8 mouse cellular contexts compared by ENCODE assay signal in genomic region chr5:21736956-21737585, GRCm38 (mm10). TPM values are rescaled to one million over a fixed set of nuclear protein-coding genes. Genes with fewer than 3 reads are reported as not detected.
DNase-seq lines count a peak whose midpoint lies in the region; ATAC-seq lines count a peak whose summit lies in the region.

Gene Pmpcb (plus strand): TSS chr5:21737141.

- H3K4me2 ChIP-seq in forebrain, embryonic 11.5 days (ENCODE audit: low read depth, low read length, severe bottlenecking) = peak within 1 kb of the TSS; percentile 80
- peak within 1 kb of the TSS; percentile 96 for H3K4me2 ChIP-seq in heart, embryonic 16.5 days (ENCODE audit: low read depth, low read length)
- peak within 1 kb of the TSS; percentile 81 for H3K4me2 ChIP-seq in liver, embryonic 15.5 days
- peak within 1 kb of the TSS; percentile 76 for H3K4me2 ChIP-seq in neural tube, embryonic 12.5 days (replicated peaks)

- peaks cover 8% of the 10 kb centered on the region for H3K4me1 ChIP-seq in forebrain, embryonic 11.5 days (replicated peaks; ENCODE audit: control insufficient read depth, insufficient read depth, low read length)
- H3K4me1 ChIP-seq in heart, embryonic 16.5 days (ENCODE audit: control insufficient read depth, insufficient read depth, low read length) = peaks cover 14% of the 10 kb centered on the region
- peaks cover 20% of the 10 kb centered on the region for H3K4me1 ChIP-seq in liver, embryonic 15.5 days (replicated peaks)
- H3K4me1 ChIP-seq in neural tube, embryonic 12.5 days = peaks cover 22% of the 10 kb centered on the region

- H3K27me3 ChIP-seq in forebrain, embryonic 11.5 days (ENCODE audit: control insufficient read depth, insufficient read depth, low read length) = no peaks in the 10 kb centered on the region
- no peaks in the 10 kb centered on the region for H3K27me3 ChIP-seq in heart, embryonic 16.5 days (ENCODE audit: control insufficient read depth, insufficient read depth, low read length)
- no peaks in the 10 kb centered on the region for H3K27me3 ChIP-seq in liver, embryonic 15.5 days
- no peaks in the 10 kb centered on the region for H3K27me3 ChIP-seq in neural tube, embryonic 12.5 days (replicated peaks)

- H3K4me3 ChIP-seq in forebrain, embryonic 11.5 days (ENCODE audit: low read depth, low read length) = peak within 1 kb of the TSS; percentile 92
- H3K4me3 ChIP-seq in heart, embryonic 16.5 days (ENCODE audit: low read length) = peak within 1 kb of the TSS; percentile 83
- H3K4me3 ChIP-seq in liver, embryonic 15.5 days (replicated peaks) = peak within 1 kb of the TSS; percentile 97
- H3K4me3 ChIP-seq in neural tube, embryonic 12.5 days = peak within 1 kb of the TSS; percentile 92

- peak within 1 kb of the TSS; percentile 80 for H3K9ac ChIP-seq in forebrain, embryonic 11.5 days (ENCODE audit: low read length)
- peak within 1 kb of the TSS; percentile 91 for H3K9ac ChIP-seq in heart, embryonic 16.5 days (ENCODE audit: low read length)
- peak within 1 kb of the TSS; percentile 91 for H3K9ac ChIP-seq in liver, embryonic 15.5 days
- H3K9ac ChIP-seq in neural tube, embryonic 12.5 days = peak within 1 kb of the TSS; percentile 93

- H3K36me3 ChIP-seq in forebrain, embryonic 11.5 days (ENCODE audit: control insufficient read depth, insufficient read depth, low read length) = no peaks in the 10 kb centered on the region; the same call in 1 of the 2 replicates
- H3K36me3 ChIP-seq in heart, embryonic 16.5 days (ENCODE audit: control insufficient read depth, insufficient read depth) = peaks cover 23% of the 10 kb centered on the region
- H3K36me3 ChIP-seq in liver, embryonic 15.5 days (replicated peaks) = peaks cover 27% of the 10 kb centered on the region
- peaks cover 27% of the 10 kb centered on the region for H3K36me3 ChIP-seq in neural tube, embryonic 12.5 days

- no peaks in the 10 kb centered on the region for H3K9me3 ChIP-seq in forebrain, embryonic 11.5 days (ENCODE audit: control insufficient read depth, low read length)
- no peaks in the 10 kb centered on the region for H3K9me3 ChIP-seq in heart, embryonic 16.5 days (replicated peaks; ENCODE audit: control insufficient read depth, low read length)
- H3K9me3 ChIP-seq in liver, embryonic 15.5 days (replicated peaks) = no peaks in the 10 kb centered on the region
- H3K9me3 ChIP-seq in neural tube, embryonic 12.5 days = no peaks in the 10 kb centered on the region

- under 1% methylated on average over 42 of the region's 42 CpGs for WGBS in forebrain, embryonic 11.5 days
- under 1% methylated on average over 42 of the region's 42 CpGs for WGBS in heart, embryonic 16.5 days
- WGBS in liver, embryonic 15.5 days (ENCODE audit: insufficient replicate concordance) = under 1% methylated on average over 42 of the region's 42 CpGs
- WGBS in neural tube, embryonic 12.5 days = under 1% methylated on average over 42 of the region's 42 CpGs

- peak; percentile 60 for ATAC-seq in forebrain, embryonic 11.5 days (replicated peaks; ENCODE audit: low FRiP score)
- ATAC-seq in heart, embryonic 16.5 days (replicated peaks; ENCODE audit: extremely low read depth, insufficient read depth, low FRiP score) = peak; percentile 62
- peak; percentile 79 for ATAC-seq in liver, embryonic 15.5 days (ENCODE audit: insufficient read depth)
- ATAC-seq in neural tube, embryonic 12.5 days (ENCODE audit: low FRiP score, low read depth) = peak; percentile 52

- 0 out of 2 replicates have a peak within 1 kb of the TSS, but pooled peaks have one; percentile 53 for H3K27ac ChIP-seq in forebrain, embryonic 11.5 days (ENCODE audit: low read depth, low read length)
- peak within 1 kb of the TSS; percentile 54; the same call in 1 of the 2 replicates for H3K27ac ChIP-seq in heart, embryonic 16.5 days (ENCODE audit: low read length)
- H3K27ac ChIP-seq in liver, embryonic 15.5 days (replicated peaks) = peak within 1 kb of the TSS; percentile 80
- peak within 1 kb of the TSS; percentile 70 for H3K27ac ChIP-seq in neural tube, embryonic 12.5 days

- peak; percentile 85 to 88 for DNase-seq in CD8-positive naive resting alpha-beta T cell, adult 2 months (ENCODE audit: low read depth in 2 of 2, low spot score in 2 of 2)
- peak; percentile 77 for DNase-seq in c-Kit-positive CD71-negative TER-119-negative erythroid progenitor cells, embryonic 14.5 days (ENCODE audit: low read depth)
- peak; percentile 93 for DNase-seq in forebrain, embryonic 11.5 days (ENCODE audit: low spot score)
- peak; percentile 90 to 92 for DNase-seq in kidney, postnatal 36 days
- DNase-seq in telencephalon, adult 2 months (ENCODE audit: low read depth, low spot score) = peak; percentile 63

RNA-seq across cellular contexts. Expression of gene Pmpcb, which starts in this region (rescaled TPM):
- 98.6 and 99.3 TPM in 2 replicates for polyA plus RNA-seq in forebrain, embryonic 11.5 days (2014; fragmentation: Nextera tagmentation; extraction: Ambion mirVana)
- polyA plus RNA-seq in heart, embryonic 16.5 days (2015; fragmentation: Nextera tagmentation; extraction: Ambion mirVana) = 154 and 168 TPM in 2 replicates
- 38.9 and 44.4 TPM in 2 replicates for polyA plus RNA-seq in liver, embryonic 15.5 days (2015; fragmentation: Nextera tagmentation; extraction: Ambion mirVana)
- polyA plus RNA-seq in neural tube, embryonic 12.5 days (2016; fragmentation: Nextera tagmentation; extraction: Ambion mirVana) = 82.7 and 83.2 TPM in 2 replicates

Comparison
In these comparisons a context has a peak if more than half of its experiments do, and no peak if none do; other contexts are left out.
1. Peak in every context shown above with its lines: DNase-seq, ATAC-seq, H3K4me3 ChIP-seq and H3K27ac ChIP-seq.